Mouse (Mus musculus) right cerebral cortex, postnatal 10 days (tissue): ENCODE measurements around the gene Fbn1.

Source experiments
- DNase-seq, 2 experiments: peaks; one replicate each; pipeline ENCODE4 v3.0.0; 2021; ENCODE audit warnings: low spot score in 2 of 2

The Fbn1 gene

GRCm38 (mm10) chr2:125337239-125337638, 170.6 kb downstream of the Fbn1 start:
- no peak for DNase-seq

GRCm38 (mm10) chr2:125335206-125335605, 172.6 kb downstream of the Fbn1 start:
- DNase-seq: no peak

GRCm38 (mm10) chr2:125334163-125334562, 173.6 kb downstream of the Fbn1 start:
- DNase-seq: no peak

- no peak for DNase-seq
These were observed 176.2 kb downstream of the Fbn1 start for GRCm38 (mm10) chr2:125331581-125331980.

GRCm38 (mm10) chr2:125330506-125330905, 177.3 kb downstream of the Fbn1 start:
- no peak for DNase-seq

- no peak for DNase-seq
These were observed 182.5 kb downstream of the Fbn1 start for GRCm38 (mm10) chr2:125325125-125325855.

GRCm38 (mm10) chr2:125324455-125324854, 183.3 kb downstream of the Fbn1 start:
- no peak for DNase-seq

GRCm38 (mm10) chr2:125323347-125323746, 184.4 kb downstream of the Fbn1 start:
- no peak for DNase-seq

- DNase-seq: no peak
These were observed 185.2 kb downstream of the Fbn1 start for GRCm38 (mm10) chr2:125322581-125322980.

GRCm38 (mm10) chr2:125321071-125321470, 186.7 kb downstream of the Fbn1 start:
- no peak for DNase-seq

GRCm38 (mm10) chr2:125319651-125320050, 188.1 kb downstream of the Fbn1 start:
- DNase-seq: no peak

- no peak for DNase-seq
These were observed 189.3 kb downstream of the Fbn1 start for GRCm38 (mm10) chr2:125318371-125319061.

- DNase-seq: no peak
These were observed 192.6 kb downstream of the Fbn1 start for GRCm38 (mm10) chr2:125315203-125315602.

GRCm38 (mm10) chr2:125314169-125314925, 193.4 kb downstream of the Fbn1 start:
- no peak for DNase-seq

GRCm38 (mm10) chr2:125309710-125310109, 198.1 kb downstream of the Fbn1 start:
- no peak for DNase-seq

- DNase-seq: peak; percentile 39 to 55
These were observed 202.1 kb downstream of the Fbn1 start for GRCm38 (mm10) chr2:125305671-125306070.

GRCm38 (mm10) chr2:125304746-125305145, 203.0 kb downstream of the Fbn1 start:
- DNase-seq: no peak

GRCm38 (mm10) chr2:125303764-125304384, 203.9 kb downstream of the Fbn1 start:
- no peak for DNase-seq

- DNase-seq: no peak
These were observed 205.2 kb downstream of the Fbn1 start for GRCm38 (mm10) chr2:125302625-125302924.

GRCm38 (mm10) chr2:125301877-125302624, 205.7 kb downstream of the Fbn1 start:
- DNase-seq: no peak

GRCm38 (mm10) chr2:125298841-125299240, 209.0 kb downstream of the Fbn1 start:
- DNase-seq: no peak

GRCm38 (mm10) chr2:125295526-125295925, 212.3 kb downstream of the Fbn1 start:
- no peak for DNase-seq
